Mouse (Mus musculus): ENCODE data around the gene Gadl1. TPM values are rescaled to one million over a fixed set of nuclear protein-coding genes. Genes with fewer than 3 reads are reported as not detected.

Gadl1 gene
- polyA plus RNA-seq, 1 experiment from 2014 or later = 0.37 TPM

- Histone ChIP-seq H3K4me2 (no peak overlapping the region), H3K4me3 (replicated peaks) (no peak overlapping the region), H3K27ac (replicated peaks) (no peak overlapping the region), H3K9me3 (replicated peaks) (no peaks in the 10 kb centered on the region), H3K27me3 (replicated peaks) (no peaks in the 10 kb centered on the region), H3K36me3 (no peaks in the 10 kb centered on the region), H3K9ac (replicated peaks) (no peak overlapping the region), H3K4me1 (no peaks in the 10 kb centered on the region)
- 81% methylated on average over 2 of the region's 2 CpGs for WGBS
- no peak for ATAC-seq (ENCODE audit: low FRiP score)
Measured at GRCm38 (mm10) chr9:116076946-116077345, 167.7 kb downstream of the Gadl1 start.

DNA sequence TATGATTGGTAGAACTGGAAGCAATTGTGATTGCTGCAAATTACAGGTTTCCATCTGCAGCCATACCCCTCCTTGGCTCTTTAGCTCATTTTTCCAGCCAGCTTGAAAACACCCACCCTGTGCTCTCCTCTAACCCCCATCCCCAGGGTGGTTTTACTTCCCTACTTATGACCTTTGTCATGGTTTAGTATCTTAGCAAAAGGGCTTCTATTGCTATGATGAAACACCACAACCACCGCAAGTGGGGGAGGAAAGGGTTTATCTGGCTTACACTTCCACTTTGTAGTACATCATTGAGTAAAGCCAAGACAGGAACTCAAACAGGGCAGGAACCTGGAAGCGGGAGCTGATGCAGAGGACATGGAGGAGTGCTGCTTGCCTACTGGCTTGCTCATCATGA is 168.2 kb downstream of the Gadl1 start:
- H3K27me3 ChIP-seq (replicated peaks) = no peaks in the 10 kb centered on the region
- ATAC-seq (ENCODE audit: low FRiP score) = no peak
- WGBS = 89% methylated on average over 2 of the region's 2 CpGs
- no peak overlapping the region for H3K9ac ChIP-seq (replicated peaks)
- H3K4me2 ChIP-seq = no peak overlapping the region
- no peak overlapping the region for H3K4me3 ChIP-seq (replicated peaks)
- no peak overlapping the region for H3K27ac ChIP-seq (replicated peaks)
- no peaks in the 10 kb centered on the region for H3K9me3 ChIP-seq (replicated peaks)
- H3K36me3 ChIP-seq = no peaks in the 10 kb centered on the region
- H3K4me1 ChIP-seq = no peaks in the 10 kb centered on the region

- H3K4me2 ChIP-seq = no peak overlapping the region
- no peaks in the 10 kb centered on the region for H3K9me3 ChIP-seq (replicated peaks)
- no peaks in the 10 kb centered on the region for H3K27me3 ChIP-seq (replicated peaks)
- no peak overlapping the region for H3K4me3 ChIP-seq (replicated peaks)
- no peak for ATAC-seq (ENCODE audit: low FRiP score)
- 81% methylated on average over 4 of the region's 4 CpGs for WGBS
- no peak overlapping the region for H3K27ac ChIP-seq (replicated peaks)
- H3K4me1 ChIP-seq = no peaks in the 10 kb centered on the region
- no peaks in the 10 kb centered on the region for H3K36me3 ChIP-seq
- no peak overlapping the region for H3K9ac ChIP-seq (replicated peaks)
Measured at GRCm38 (mm10) chr9:116081781-116082180, 172.5 kb downstream of the Gadl1 start.

- H3K4me3 ChIP-seq (replicated peaks) = no peak overlapping the region
- H3K9me3 ChIP-seq (replicated peaks) = no peaks in the 10 kb centered on the region
- ATAC-seq (ENCODE audit: low FRiP score) = no peak
- no peaks in the 10 kb centered on the region for H3K4me1 ChIP-seq
- no peak overlapping the region for H3K27ac ChIP-seq (replicated peaks)
- WGBS = 64% methylated on average over 5 of the region's 5 CpGs
- H3K27me3 ChIP-seq (replicated peaks) = no peaks in the 10 kb centered on the region
- H3K9ac ChIP-seq (replicated peaks) = no peak overlapping the region
- H3K36me3 ChIP-seq = no peaks in the 10 kb centered on the region
- H3K4me2 ChIP-seq = no peak overlapping the region
Measured at GRCm38 (mm10) chr9:116083300-116083699, 174.0 kb downstream of the Gadl1 start.

DNA sequence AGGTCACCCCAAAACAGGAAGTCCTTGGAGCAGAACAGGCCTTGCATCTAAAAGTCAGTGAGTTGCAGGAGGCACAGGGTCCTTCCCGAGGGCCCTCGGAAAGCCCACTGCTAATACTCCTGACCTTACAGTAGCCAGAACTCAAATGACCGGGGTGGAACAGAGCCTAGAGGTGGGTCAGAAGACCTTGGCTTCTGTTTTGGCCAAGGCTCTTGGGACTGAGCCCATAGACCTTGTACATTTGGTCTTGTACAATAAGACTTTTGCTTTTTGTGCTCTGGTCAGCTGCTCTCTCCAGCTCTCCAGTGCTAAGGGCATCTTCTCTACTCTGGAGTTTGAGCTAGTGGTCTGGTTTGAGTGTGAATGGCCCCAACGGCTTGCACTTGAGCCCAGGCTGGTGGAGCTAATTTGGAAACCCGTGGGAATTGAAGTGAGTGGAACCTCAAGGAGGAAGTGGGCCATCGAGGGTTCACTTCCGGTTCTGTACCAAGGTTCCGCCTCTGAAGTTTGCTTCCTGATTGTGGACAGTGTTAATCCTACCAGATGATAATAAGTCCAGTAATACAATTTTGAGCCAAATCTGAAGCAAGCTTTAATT is 174.6 kb downstream of the Gadl1 start:
- ATAC-seq (ENCODE audit: low FRiP score) = no peak
- no peaks in the 10 kb centered on the region for H3K36me3 ChIP-seq
- H3K9ac ChIP-seq (replicated peaks) = no peak overlapping the region
- no peaks in the 10 kb centered on the region for H3K27me3 ChIP-seq (replicated peaks)
- no peak overlapping the region for H3K4me3 ChIP-seq (replicated peaks)
- no peak overlapping the region for H3K27ac ChIP-seq (replicated peaks)
- no peak overlapping the region for H3K4me2 ChIP-seq
- WGBS = 91% methylated on average over 8 of the region's 8 CpGs
- H3K4me1 ChIP-seq = no peaks in the 10 kb centered on the region
- H3K9me3 ChIP-seq (replicated peaks) = no peaks in the 10 kb centered on the region

DNA sequence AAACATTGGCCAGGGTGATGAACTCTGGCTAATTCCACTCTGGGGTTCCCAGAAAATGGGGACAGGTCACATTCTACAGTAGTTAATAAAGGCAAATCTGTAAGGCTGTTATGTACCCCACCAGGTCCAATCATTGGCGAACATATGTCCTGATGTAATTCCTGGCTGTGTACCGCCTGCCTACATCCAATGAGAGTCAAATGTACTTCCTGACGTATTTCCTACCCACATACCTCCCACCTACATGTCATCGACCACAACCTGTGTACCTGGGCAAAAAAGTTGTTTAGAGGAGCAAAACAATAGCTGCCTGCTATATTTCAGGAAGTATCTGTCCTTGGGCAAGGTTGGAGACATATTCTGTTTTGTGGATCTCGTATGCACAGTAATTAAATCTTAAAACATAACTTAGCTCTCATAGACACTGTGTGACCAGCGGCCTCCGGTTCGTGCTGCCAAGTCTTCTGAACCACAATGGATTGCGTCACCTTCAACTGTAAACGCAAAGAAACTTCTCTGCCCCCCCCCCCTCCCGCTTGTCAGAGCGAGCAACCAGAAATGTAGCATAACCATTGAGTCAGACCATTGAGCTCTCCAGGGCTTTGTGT is 175.2 kb downstream of the Gadl1 start:
- no peak for ATAC-seq (ENCODE audit: low FRiP score)
- H3K9ac ChIP-seq (replicated peaks) = no peak overlapping the region
- H3K27me3 ChIP-seq (replicated peaks) = no peaks in the 10 kb centered on the region
- no peak overlapping the region for H3K4me2 ChIP-seq
- no peaks in the 10 kb centered on the region for H3K9me3 ChIP-seq (replicated peaks)
- 89% methylated on average over 12 of the region's 12 CpGs for WGBS
- no peak overlapping the region for H3K27ac ChIP-seq (replicated peaks)
- H3K4me3 ChIP-seq (replicated peaks) = no peak overlapping the region
- H3K4me1 ChIP-seq = no peaks in the 10 kb centered on the region
- H3K36me3 ChIP-seq = no peaks in the 10 kb centered on the region

- ATAC-seq (ENCODE audit: low FRiP score) = no peak
- Histone ChIP-seq H3K9me3 (replicated peaks) (no peaks in the 10 kb centered on the region), H3K36me3 (no peaks in the 10 kb centered on the region), H3K9ac (replicated peaks) (no peak overlapping the region), H3K4me2 (no peak overlapping the region), H3K27me3 (replicated peaks) (no peaks in the 10 kb centered on the region), H3K4me1 (peaks cover 8% of the 10 kb centered on the region; the same call in 1 of the 2 replicates), H3K4me3 (replicated peaks) (no peak overlapping the region), H3K27ac (replicated peaks) (no peak overlapping the region)
- WGBS = 86% methylated on average over 6 of the region's 6 CpGs
Measured at GRCm38 (mm10) chr9:116085999-116086398, 176.7 kb downstream of the Gadl1 start.

- no peak for ATAC-seq (ENCODE audit: low FRiP score)
- no peaks in the 10 kb centered on the region for H3K27me3 ChIP-seq (replicated peaks)
- 98% methylated on average over 5 of the region's 5 CpGs for WGBS
- H3K27ac ChIP-seq (replicated peaks) = no peak overlapping the region
- H3K9me3 ChIP-seq (replicated peaks) = no peaks in the 10 kb centered on the region
- peaks cover 13% of the 10 kb centered on the region; the same call in 1 of the 2 replicates for H3K4me1 ChIP-seq
- no peaks in the 10 kb centered on the region for H3K36me3 ChIP-seq
- H3K9ac ChIP-seq (replicated peaks) = no peak overlapping the region
- H3K4me3 ChIP-seq (replicated peaks) = no peak overlapping the region
- H3K4me2 ChIP-seq = no peak overlapping the region
Measured at GRCm38 (mm10) chr9:116087263-116087662, 178.0 kb downstream of the Gadl1 start.

DNA sequence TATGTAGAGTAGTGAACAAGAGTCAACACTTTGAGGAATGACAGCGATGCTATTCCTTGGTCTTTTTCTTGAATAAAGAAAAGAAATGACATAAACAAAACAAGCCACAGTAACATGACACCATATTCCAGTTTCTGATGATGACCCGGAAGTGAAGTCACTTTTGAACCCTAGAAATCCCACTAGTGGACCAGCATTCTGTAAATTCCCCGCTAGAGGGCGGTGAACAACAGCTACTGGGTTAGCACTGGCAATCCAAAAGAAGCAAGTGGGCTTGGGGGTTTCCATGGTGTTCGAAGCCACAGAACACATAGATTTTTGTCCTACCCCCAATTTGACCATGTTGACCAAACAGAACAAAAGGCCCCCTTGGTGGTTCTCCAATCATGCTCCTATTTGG is 178.6 kb downstream of the Gadl1 start:
- Histone ChIP-seq H3K36me3 (no peaks in the 10 kb centered on the region), H3K9me3 (replicated peaks) (no peaks in the 10 kb centered on the region), H3K4me3 (replicated peaks) (no peak overlapping the region), H3K9ac (replicated peaks) (no peak overlapping the region), H3K4me2 (no peak overlapping the region), H3K27ac (replicated peaks) (no peak overlapping the region), H3K4me1 (peaks cover 18% of the 10 kb centered on the region; the same call in 1 of the 2 replicates), H3K27me3 (replicated peaks) (no peaks in the 10 kb centered on the region)
- ATAC-seq (ENCODE audit: low FRiP score) = no peak
- 35% methylated on average over 5 of the region's 5 CpGs for WGBS

DNA sequence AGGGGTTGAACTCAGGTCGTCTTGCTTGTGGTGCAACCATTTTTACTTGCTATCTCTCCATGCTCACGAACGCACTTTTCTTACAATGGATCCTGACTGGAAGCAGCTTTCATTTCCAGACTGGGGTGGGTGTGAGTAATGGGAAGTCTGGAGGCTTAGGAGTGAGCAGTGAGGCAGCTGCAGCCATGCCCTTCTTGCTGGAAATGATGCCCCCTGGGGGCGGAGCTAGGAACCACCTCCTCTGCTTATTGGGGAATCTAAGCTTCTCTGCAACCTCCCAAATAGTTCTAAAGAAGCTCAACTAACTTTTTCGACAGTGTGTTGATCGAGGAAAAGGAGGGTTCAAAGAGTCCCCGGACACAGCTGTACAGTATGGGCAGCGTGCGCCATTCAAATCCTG is 179.7 kb downstream of the Gadl1 start:
- Histone ChIP-seq H3K27ac (replicated peaks) (no peak overlapping the region), H3K4me2 (no peak overlapping the region), H3K4me1 (peaks cover 18% of the 10 kb centered on the region; the same call in 1 of the 2 replicates), H3K9me3 (replicated peaks) (no peaks in the 10 kb centered on the region), H3K27me3 (replicated peaks) (no peaks in the 10 kb centered on the region), H3K4me3 (replicated peaks) (no peak overlapping the region), H3K36me3 (no peaks in the 10 kb centered on the region), H3K9ac (replicated peaks) (no peak overlapping the region)
- ATAC-seq (ENCODE audit: low FRiP score) = no peak
- 87% methylated on average over 9 of the region's 9 CpGs for WGBS

DNA sequence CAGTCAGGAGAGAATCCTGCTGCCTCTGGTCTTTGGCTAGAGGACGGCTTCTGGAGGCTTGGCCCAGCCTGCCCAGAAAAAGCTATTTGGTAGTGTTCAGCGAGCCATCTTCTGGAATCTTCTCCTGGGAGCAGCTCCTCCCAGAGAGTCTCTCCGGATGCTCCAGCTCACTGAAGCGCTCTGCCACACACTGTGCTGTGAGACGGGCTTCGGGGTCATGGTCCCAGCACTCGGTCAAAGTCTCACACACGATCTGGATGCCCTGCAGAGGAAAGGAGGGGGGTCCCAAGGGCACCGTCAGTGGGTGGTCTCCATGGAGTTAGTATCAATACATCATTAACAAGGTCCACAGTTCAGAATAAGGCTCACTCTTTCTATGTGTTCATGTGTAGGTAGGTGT is 181.0 kb downstream of the Gadl1 start:
- no peak overlapping the region for H3K9ac ChIP-seq (replicated peaks)
- H3K27me3 ChIP-seq (replicated peaks) = no peaks in the 10 kb centered on the region
- H3K4me1 ChIP-seq = peaks cover 18% of the 10 kb centered on the region; the same call in 1 of the 2 replicates
- no peaks in the 10 kb centered on the region for H3K9me3 ChIP-seq (replicated peaks)
- no peaks in the 10 kb centered on the region for H3K36me3 ChIP-seq
- no peak overlapping the region for H3K27ac ChIP-seq (replicated peaks)
- H3K4me2 ChIP-seq = no peak overlapping the region
- H3K4me3 ChIP-seq (replicated peaks) = no peak overlapping the region
- WGBS = 76% methylated on average over 9 of the region's 9 CpGs
- ATAC-seq (ENCODE audit: low FRiP score) = no peak

GRCm38 (mm10) chr9:116091101-116091841 is 182.0 kb downstream of the Gadl1 start:
- WGBS = 91% methylated on average over 7 of the region's 7 CpGs
- H3K9ac ChIP-seq (replicated peaks) = no peak overlapping the region

More at GRCm38 (mm10) chr9:116091101-116091841, 182.0 kb downstream of the Gadl1 start:
- H3K36me3 ChIP-seq = no peaks in the 10 kb centered on the region
- peaks cover 18% of the 10 kb centered on the region; the same call in 1 of the 2 replicates for H3K4me1 ChIP-seq
- H3K4me2 ChIP-seq = no peak overlapping the region
- H3K27me3 ChIP-seq (replicated peaks) = no peaks in the 10 kb centered on the region
- H3K9me3 ChIP-seq (replicated peaks) = no peaks in the 10 kb centered on the region
- no peak overlapping the region for H3K4me3 ChIP-seq (replicated peaks)
- no peak for ATAC-seq (ENCODE audit: low FRiP score)
- no peak overlapping the region; the same call in 1 of the 2 replicates for H3K27ac ChIP-seq (replicated peaks)

Measured in neural tube, embryonic 15.5 days (tissue).